Mouse (Mus musculus) limb, embryonic 14.5 days (tissue): Measurements from ENCODE around the gene Napsa. TPM values are rescaled to one million over a fixed set of nuclear protein-coding genes. Genes with fewer than 3 reads are reported as not detected.

Experiments used
- ATAC-seq: fragments of 200-750 bp; cut with Nextera tagmentation; 2 replicates; pipeline ENCODE4 v1.8.0; 2017; ENCODE audit warnings: low read depth, moderate number of reproducible peaks, moderate TSS enrichment; ENCODE audit not compliant: low FRiP score
- DNase-seq: peaks from one replicate; pipeline ENCODE4 v3.0.0-alpha.2; 2015; ENCODE audit warnings: low spot score
- H3K27ac ChIP-seq: fragments of 300-500 bp; sonication (generic); replicated peaks from 2 replicates; pipeline ENCODE4 v1.5.1; 2014; ENCODE audit warnings: low read depth, mild to moderate bottlenecking, low read length, moderate library complexity, mixed read lengths
- H3K27me3 ChIP-seq: fragments of 300-500 bp; sonication (generic); 2 replicates; pipeline ENCODE4 v1.6.1; 2014; ENCODE audit warnings: low read length, mixed read lengths; ENCODE audit not compliant: control insufficient read depth, insufficient read depth
- H3K36me3 ChIP-seq: fragments of 300-500 bp; sonication (generic); 2 replicates; pipeline ENCODE4 v1.6.1; 2014; ENCODE audit warnings: mild to moderate bottlenecking, low read length, moderate library complexity, mixed read lengths; ENCODE audit not compliant: control insufficient read depth, insufficient read depth
- H3K4me1 ChIP-seq: fragments of 300-500 bp; sonication (generic); 2 replicates; pipeline ENCODE4 v1.6.1; 2014; ENCODE audit warnings: antibody characterized with exemption, low read length, mixed read lengths; ENCODE audit not compliant: control insufficient read depth, insufficient read depth
- H3K4me2 ChIP-seq: fragments of 300-500 bp; sonication (generic); replicated peaks from 2 replicates; pipeline ENCODE4 v1.6.1; 2014; ENCODE audit warnings: low read depth, mild to moderate bottlenecking, low read length, moderate library complexity; ENCODE audit not compliant: severe bottlenecking
- H3K4me3 ChIP-seq: fragments of 300-500 bp; sonication (generic); replicated peaks from 2 replicates; pipeline ENCODE4 v1.5.1; 2014; ENCODE audit warnings: low read length
- H3K9ac ChIP-seq: fragments of 300-500 bp; sonication (generic); 2 replicates; pipeline ENCODE4 v1.6.1; 2014; ENCODE audit warnings: mild to moderate bottlenecking, low read depth, low read length, moderate library complexity; ENCODE audit not compliant: severe bottlenecking
- H3K9me3 ChIP-seq: fragments of 300-500 bp; sonication (generic); 2 replicates; pipeline ENCODE4 v1.6.1; 2016; ENCODE audit warnings: low read length; ENCODE audit not compliant: control insufficient read depth
- POLR2A ChIP-seq: fragments of 200-500 bp; IDR thresholded peaks from 2 replicates; pipeline ENCODE4 v1.8.0; 2012; ENCODE audit warnings: inconsistent platforms, mild to moderate bottlenecking, moderate library complexity, borderline replicate concordance; ENCODE audit not compliant: insufficient read depth, insufficient read length; ENCODE audit errors: extremely low read depth
- WGBS: fragments of 180-500 bp; shearing (Covaris S2); extraction: QIAGEN DNeasy Blood & Tissue Kit; methylation state at CpG from one replicate; pipeline ENCODE4 v1.1.7; 2014; 5-methylcytosine and 5-hydroxymethylcytosine counted together
- polyA plus RNA-seq, 2 experiments: library from polyadenylated mRNA; depleted of rRNA in 1 of 2; stranded (reverse) in 1 of 2; unstranded in 1 of 2; fragments of >200 nt; fragmentation: Nextera tagmentation in 1 of 2; extraction: Ambion mirVana in 1 of 2; gene quantifications; 2 replicates each; pipeline versions ENCODE4 v1.2.1 to v1.2.3; 2012 to 2014

Napsa gene
- polyA plus RNA-seq, 2 experiments, result 1.4 to 2.2 TPM

GRCm38 (mm10) chr7:44553196-44553764, 18.9 kb upstream of the Napsa start:
- Histone ChIP-seq H3K9ac (peak overlapping the region; percentile 55), H3K9me3 (no peaks in the 10 kb centered on the region), H3K36me3 (peaks cover 26% of the 10 kb centered on the region), H3K4me1 (peaks cover 6% of the 10 kb centered on the region), H3K27me3 (no peaks in the 10 kb centered on the region), H3K4me2 (peak overlapping the region; percentile 56), H3K27ac (peak overlapping the region; percentile 96), H3K4me3 (peak overlapping the region; percentile 93)
- 2% methylated on average over 28 of the region's 32 CpGs for WGBS
- DNase-seq (peak; percentile 90), ATAC-seq (peak; percentile 84)
- no peak for TF ChIP-seq POLR2A

DNA sequence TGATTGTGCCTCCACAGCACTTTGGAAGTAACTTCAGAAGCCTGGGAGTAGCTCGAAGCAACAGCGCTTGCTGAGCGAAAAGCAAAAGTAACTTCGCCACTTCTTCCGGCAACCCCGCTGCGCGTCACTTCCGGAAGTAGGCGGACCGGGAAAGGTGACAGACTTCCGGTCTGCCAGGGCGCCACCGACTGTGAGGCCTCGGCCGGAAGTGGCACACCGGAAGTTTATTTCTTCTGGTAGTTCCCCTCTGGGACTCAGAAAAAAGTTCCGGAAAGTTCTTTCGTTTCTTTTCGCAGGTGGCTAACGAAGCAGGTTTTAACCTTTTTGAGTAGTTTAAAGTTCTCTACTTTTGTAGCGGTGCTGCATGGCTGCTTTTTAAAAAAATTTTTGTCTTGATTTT, 18.4 kb upstream of the Napsa start, which contains the start of gene Nr1h2:
Nr1h2 (minus strand) TSS at position 126 of the 400 bp plus-strand sequence.
- WGBS, result under 1% methylated on average over 22 of the region's 22 CpGs
- H3K4me2 ChIP-seq, result peak within 1 kb of the TSS; percentile 56
- H3K27ac ChIP-seq, result peak within 1 kb of the TSS; percentile 96
- peak within 1 kb of the TSS; percentile 93 for H3K4me3 ChIP-seq
- ATAC-seq, result peak; percentile 86
- no peaks in the 10 kb centered on the region for H3K27me3 ChIP-seq
- no peaks in the 10 kb centered on the region for H3K9me3 ChIP-seq
- peaks cover 6% of the 10 kb centered on the region for H3K4me1 ChIP-seq
- DNase-seq, result peak; percentile 99
- no peak for TF ChIP-seq POLR2A
- H3K9ac ChIP-seq, result peak within 1 kb of the TSS; percentile 55
- peaks cover 26% of the 10 kb centered on the region for H3K36me3 ChIP-seq

DNA sequence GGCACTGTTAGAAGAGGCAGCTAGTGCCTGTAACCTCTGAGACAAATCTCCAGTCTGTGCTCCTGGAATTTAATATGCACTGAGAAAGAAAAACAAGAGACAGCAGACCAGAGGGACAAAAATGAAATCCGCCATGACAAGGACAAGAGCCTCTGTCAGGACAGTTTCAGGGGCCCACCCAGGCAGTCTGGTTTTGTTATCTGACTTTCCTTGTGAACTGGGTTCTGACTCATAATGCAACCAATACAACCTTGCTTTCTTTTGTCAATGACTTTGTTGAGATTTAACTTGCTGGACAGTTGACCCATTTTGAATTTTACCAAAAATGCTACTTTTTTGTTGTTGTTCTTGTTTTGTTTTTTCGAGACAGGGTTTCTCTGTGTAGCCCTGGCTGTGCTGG, 14.6 kb upstream of the Napsa start:
- no peak for ATAC-seq
- no peak for DNase-seq
- no peak overlapping the region for H3K9ac ChIP-seq
- H3K4me1 ChIP-seq, result peaks cover 5% of the 10 kb centered on the region
- 70% methylated on average over 2 of the region's 2 CpGs for WGBS
- H3K36me3 ChIP-seq, result no peaks in the 10 kb centered on the region
- H3K4me3 ChIP-seq, result no peak overlapping the region
- H3K27me3 ChIP-seq, result no peaks in the 10 kb centered on the region
- no peaks in the 10 kb centered on the region for H3K9me3 ChIP-seq
- H3K4me2 ChIP-seq, result no peak overlapping the region
- no peak for TF ChIP-seq POLR2A
- H3K27ac ChIP-seq, result no peak overlapping the region

- Histone ChIP-seq H3K4me1 (no peaks in the 10 kb centered on the region), H3K9ac (no peak overlapping the region), H3K4me2 (no peak overlapping the region), H3K9me3 (no peaks in the 10 kb centered on the region), H3K27me3 (no peaks in the 10 kb centered on the region), H3K4me3 (no peak overlapping the region), H3K36me3 (no peaks in the 10 kb centered on the region), H3K27ac (no peak overlapping the region)
- WGBS, result 53% methylated on average over 18 of the region's 18 CpGs
- TF ChIP-seq POLR2A, result no peak
- DNase-seq (peak; percentile 88), ATAC-seq (peak; percentile 62; the same call in 1 of the 2 replicates)
Observed at GRCm38 (mm10) chr7:44560435-44561400, 11.5 kb upstream of the Napsa start.

GRCm38 (mm10) chr7:44563284-44563683, 8.9 kb upstream of the Napsa start:
- no peak for TF ChIP-seq POLR2A
- H3K9me3 ChIP-seq, result no peaks in the 10 kb centered on the region
- ATAC-seq, result no peak

More at GRCm38 (mm10) chr7:44563284-44563683, 8.9 kb upstream of the Napsa start:
- Histone ChIP-seq H3K9ac (no peak overlapping the region), H3K36me3 (no peaks in the 10 kb centered on the region), H3K4me2 (no peak overlapping the region), H3K27me3 (no peaks in the 10 kb centered on the region), H3K4me3 (no peak overlapping the region), H3K27ac (no peak overlapping the region), H3K4me1 (no peaks in the 10 kb centered on the region)
- DNase-seq, result no peak
- WGBS, result 36% methylated on average over 8 of the region's 8 CpGs
